Comparison of ENCODE assay signal across 8 mouse cellular contexts in genomic region chr4:24496116-24496952, GRCm38 (mm10). TPM values are rescaled to one million over a fixed set of nuclear protein-coding genes. Genes with fewer than 3 reads are reported as not detected.
DNase-seq lines count a peak whose midpoint lies in the region; ATAC-seq lines count a peak whose summit lies in the region.

Gene Mms22l, plus strand, starts transcription at chr4:24496451.

- peak; percentile 74 for DNase-seq in MEL-GATA-1-ER (ENCODE audit: extremely low read depth, low read depth)
- DNase-seq in cerebellum, adult 8-10 months = peak; percentile 86
- DNase-seq in forelimb bud, embryonic 11.5 days (ENCODE audit: low read depth, low spot score) = peak; percentile 93
- DNase-seq in layer of hippocampus, adult 9-10 months (ENCODE audit: low spot score) = peak; percentile 57
- DNase-seq in ovary, postnatal 10 days (ENCODE audit: low spot score) = peak; percentile 77
- peak; percentile 83 to 91 for DNase-seq in thymus, postnatal 10 days (ENCODE audit: low spot score in 2 of 2)

- peak; percentile 96 to 98 for ATAC-seq in hematopoietic stem cell, adult 5-6 weeks (replicated peaks in 1 of 2; ENCODE audit: insufficient read depth in 1 of 2, low FRiP score in 2 of 2, low TSS enrichment in 1 of 2, low read depth in 1 of 2, poor library complexity in 2 of 2, severe bottlenecking in 2 of 2)
- peak; percentile 100 for ATAC-seq in lung, embryonic 16.5 days (ENCODE audit: low read depth)

- H3K9me3 ChIP-seq in lung, embryonic 16.5 days (ENCODE audit: control insufficient read depth, low read length) = no peaks in the 10 kb centered on the region

- peak within 1 kb of the TSS; percentile 78 for H3K4me2 ChIP-seq in lung, embryonic 16.5 days (ENCODE audit: low read depth, low read length)

- H3K4me3 ChIP-seq in lung, embryonic 16.5 days (ENCODE audit: low read length) = peak within 1 kb of the TSS; percentile 93

- H3K27me3 ChIP-seq in lung, embryonic 16.5 days (ENCODE audit: control insufficient read depth, insufficient read depth, low read depth, low read length) = no peaks in the 10 kb centered on the region

- H3K27ac ChIP-seq in lung, embryonic 16.5 days (ENCODE audit: low read length) = peak within 1 kb of the TSS; percentile 98

- under 1% methylated on average over 72 of the region's 83 CpGs for WGBS in lung, embryonic 16.5 days

- peak within 1 kb of the TSS; percentile 99 for H3K9ac ChIP-seq in lung, embryonic 16.5 days (ENCODE audit: low read length)

- H3K36me3 ChIP-seq in lung, embryonic 16.5 days (ENCODE audit: control insufficient read depth, insufficient read depth, low read length) = no peaks in the 10 kb centered on the region

- no peaks in the 10 kb centered on the region; the same call in 1 of the 2 replicates for H3K4me1 ChIP-seq in lung, embryonic 16.5 days (replicated peaks; ENCODE audit: control insufficient read depth, insufficient read depth, low read length)

RNA-seq across cellular contexts. Expression of gene Mms22l, which starts in this region (rescaled TPM):
- 37.0 and 44.1 TPM in 2 replicates for total RNA-seq in hematopoietic stem cell, adult 5-6 weeks (2017)
- 24.9 and 25.4 TPM in 2 replicates for polyA plus RNA-seq in lung, embryonic 16.5 days (2015; fragmentation: Nextera tagmentation; extraction: Ambion mirVana)

Comparison
In these comparisons a context has a peak if more than half of its experiments do, and no peak if none do; other contexts are left out.
1. Peak in every context shown above with its lines: DNase-seq, ATAC-seq, H3K4me3 ChIP-seq and H3K27ac ChIP-seq.